In genomic region chr2:172960350-172960749, GRCm38 (mm10) we compare ENCODE assay signal across 28 mouse cellular contexts. TPM values are rescaled to one million over a fixed set of nuclear protein-coding genes. Genes with fewer than 3 reads are reported as not detected.
DNase-seq lines count a peak whose midpoint lies in the region; ATAC-seq and TF ChIP-seq lines count a peak whose summit lies in the region.
"Had no signal": no experiment of that assay in that cellular context is flagged by ENCODE, and none has a peak within 500 bp of the region (broad histone marks: within the 10 kb centered on the region; RNA-seq: fewer than 3 reads in every experiment).

No protein-coding gene starts in this region.

- ATAC-seq in forebrain, postnatal 0 days = no peak
- ATAC-seq in forebrain, embryonic 12.5 days (ENCODE audit: low FRiP score) = no peak
- ATAC-seq in kidney, embryonic 16.5 days (ENCODE audit: low FRiP score, low TSS enrichment) = no peak
- no peak for ATAC-seq in cerebellum, adult (ENCODE audit: insufficient number of reproducible peaks, low FRiP score, low TSS enrichment)
- no peak for ATAC-seq in monocyte, adult 5-6 weeks (replicated peaks; ENCODE audit: insufficient number of reproducible peaks, low FRiP score, low TSS enrichment, poor library complexity, severe bottlenecking)
- ATAC-seq: forebrain, embryonic 16.5 days; inflammation-experienced regulatory T-cells, adult 6 months; midbrain, embryonic 16.5 days had no signal

- TF ChIP-seq POLR2A in testis, adult 2 months (IDR thresholded peaks at IDR 0.05; ENCODE audit: control insufficient read depth, low read depth, low read length) = no peak

- no peak overlapping the region for H3K4me2 ChIP-seq in forebrain, postnatal 0 days (ENCODE audit: low read depth)
- H3K4me2 ChIP-seq in forebrain, embryonic 12.5 days = no peak overlapping the region
- H3K4me2 ChIP-seq in kidney, embryonic 16.5 days (replicated peaks; ENCODE audit: low read depth, low read length) = no peak overlapping the region
- H3K4me2 ChIP-seq: hindbrain, embryonic 13.5 days; lung, embryonic 15.5 days; neural tube, embryonic 15.5 days had no signal

- DNase-seq in forebrain, postnatal 0 days = no peak
- no peak for DNase-seq in kidney, postnatal 14 days
- no peak for DNase-seq in testis, postnatal 14 days (ENCODE audit: low spot score)
- DNase-seq: adrenal gland, postnatal 36 days; cerebellum, adult 11 months; cerebellum, adult 9-11 months; gastrocnemius, postnatal 25 days had no signal

- 93% methylated on average over 3 of the region's 3 CpGs for WGBS in forebrain, postnatal 0 days
- WGBS in forebrain, embryonic 12.5 days = 83% methylated on average over 3 of the region's 3 CpGs
- 82% methylated on average over 3 of the region's 3 CpGs for WGBS in kidney, embryonic 16.5 days

- no peak overlapping the region for H3K4me3 ChIP-seq in forebrain, postnatal 0 days (ENCODE audit: low read depth, low read length)
- H3K4me3 ChIP-seq in forebrain, embryonic 12.5 days (replicated peaks) = no peak overlapping the region
- no peak overlapping the region for H3K4me3 ChIP-seq in kidney, embryonic 16.5 days (ENCODE audit: low read length)
- no peak overlapping the region for H3K4me3 ChIP-seq in testis, adult 2 months (ENCODE audit: control insufficient read depth, low read depth, low read length)
- H3K4me3 ChIP-seq: embryonic facial prominence, embryonic 10.5 days; hindbrain, embryonic 13.5 days; limb, embryonic 10.5 days; lung, embryonic 15.5 days; neural tube, embryonic 15.5 days had no signal

- no peaks in the 10 kb centered on the region for H3K27me3 ChIP-seq in forebrain, postnatal 0 days (ENCODE audit: insufficient read depth, low read length)
- H3K27me3 ChIP-seq in forebrain, embryonic 12.5 days = 0 out of 2 replicates have a peak, but pooled peaks cover 24% of the 10 kb centered on the region
- H3K27me3 ChIP-seq in kidney, embryonic 16.5 days (ENCODE audit: insufficient read depth, low read length) = no peaks in the 10 kb centered on the region
- no peaks in the 10 kb centered on the region for H3K27me3 ChIP-seq in testis, adult 2 months (ENCODE audit: control insufficient read depth, insufficient read depth, low read length)
- H3K27me3 ChIP-seq: hindbrain, embryonic 13.5 days; lung, embryonic 15.5 days; neural tube, embryonic 15.5 days had no signal

- no peak overlapping the region for H3K9ac ChIP-seq in forebrain, postnatal 0 days
- no peak overlapping the region for H3K9ac ChIP-seq in forebrain, embryonic 12.5 days
- no peak overlapping the region for H3K9ac ChIP-seq in kidney, embryonic 16.5 days (replicated peaks; ENCODE audit: low read length)
- H3K9ac ChIP-seq: hindbrain, embryonic 13.5 days; lung, embryonic 15.5 days; neural tube, embryonic 15.5 days had no signal

- H3K27ac ChIP-seq in forebrain, postnatal 0 days (ENCODE audit: low read depth, low read length) = no peak overlapping the region
- no peak overlapping the region for H3K27ac ChIP-seq in forebrain, embryonic 12.5 days
- peak overlapping the region; percentile 57; the same call in 1 of the 2 replicates for H3K27ac ChIP-seq in kidney, embryonic 16.5 days (ENCODE audit: low read length)
- no peak overlapping the region for H3K27ac ChIP-seq in testis, adult 2 months (ENCODE audit: control insufficient read depth, insufficient read depth, low read depth, low read length)
- H3K27ac ChIP-seq: hindbrain, embryonic 13.5 days; lung, embryonic 15.5 days; macrophage; neural tube, embryonic 15.5 days had no signal

- no peaks in the 10 kb centered on the region for H3K9me3 ChIP-seq in forebrain, postnatal 0 days (ENCODE audit: low read length)
- peaks cover 17% of the 10 kb centered on the region; the same call in 1 of the 2 replicates for H3K9me3 ChIP-seq in forebrain, embryonic 12.5 days
- H3K9me3 ChIP-seq in kidney, embryonic 16.5 days (ENCODE audit: low read length) = peaks cover 15% of the 10 kb centered on the region
- H3K9me3 ChIP-seq: limb, embryonic 10.5 days; neural tube, embryonic 15.5 days had no signal

- H3K36me3 ChIP-seq in forebrain, postnatal 0 days (ENCODE audit: insufficient read depth) = no peaks in the 10 kb centered on the region
- H3K36me3 ChIP-seq in forebrain, embryonic 12.5 days (replicated peaks) = no peaks in the 10 kb centered on the region
- H3K36me3 ChIP-seq in kidney, embryonic 16.5 days (ENCODE audit: insufficient read depth, low read length) = 0 out of 2 replicates have a peak, but pooled peaks cover 3% of the 10 kb centered on the region
- no peaks in the 10 kb centered on the region for H3K36me3 ChIP-seq in testis, adult 2 months (ENCODE audit: control insufficient read depth, insufficient read depth, low read length)
- H3K36me3 ChIP-seq: embryonic facial prominence, embryonic 10.5 days; hindbrain, embryonic 13.5 days; lung, embryonic 15.5 days; neural tube, embryonic 15.5 days had no signal

- H3K4me1 ChIP-seq in forebrain, postnatal 0 days (ENCODE audit: insufficient read depth) = no peaks in the 10 kb centered on the region
- H3K4me1 ChIP-seq in forebrain, embryonic 12.5 days = peaks cover 14% of the 10 kb centered on the region
- H3K4me1 ChIP-seq in kidney, embryonic 16.5 days (ENCODE audit: insufficient read depth, low read length) = peaks cover 33% of the 10 kb centered on the region
- peaks cover 3% of the 10 kb centered on the region for H3K4me1 ChIP-seq in testis, adult 2 months (ENCODE audit: control insufficient read depth, insufficient read depth, low read length)

- TF ChIP-seq CTCF in forebrain, postnatal 0 days (IDR thresholded peaks at IDR 0.05; ENCODE audit: low read depth) = 0 out of 2 replicates have a peak, but pooled peaks have one; percentile 6
- TF ChIP-seq CTCF in testis, adult 2 months (IDR thresholded peaks at IDR 0.05; ENCODE audit: control insufficient read depth, insufficient read depth, insufficient replicate concordance, low read depth, low read length) = 0 out of 2 replicates have a peak, but pooled peaks have one; percentile 13

RNA-seq across cellular contexts. Expression of gene Spo11, which starts 17.1 kb away (rescaled TPM):
- 1.1 and 1.3 TPM in 2 replicates for total RNA-seq in forebrain, postnatal 0 days (2014; rRNA removed)
- 0.92 and 1.1 TPM in 2 replicates for polyA plus RNA-seq in forebrain, postnatal 0 days (2015; fragmentation: Nextera tagmentation; extraction: Ambion mirVana)
- polyA plus RNA-seq in forebrain, embryonic 12.5 days (2016; fragmentation: Nextera tagmentation; extraction: Ambion mirVana) = 0.27 and 1.0 TPM in 2 replicates
- 0.05 and 0.23 TPM in 2 replicates for polyA plus RNA-seq in kidney, embryonic 16.5 days (2015; fragmentation: Nextera tagmentation; extraction: Ambion mirVana)
- polyA plus RNA-seq in testis, adult 2 months (2012; rRNA removed) = 64.1 and 88.7 TPM in 2 replicates
- total RNA-seq in monocyte, adult 5-6 weeks (2017) = 2.6 to 8.5 TPM (median 7.4 TPM) in 3 replicates
- total RNA-seq: adrenal gland, adult 18-20 months; adrenal gland, postnatal 36 days; gastrocnemius, postnatal 25 days; heart, adult 8-10 months; heart, postnatal 25 days; layer of hippocampus, postnatal 25 days had no signal
- polyA plus RNA-seq: heart, embryonic 14.5 days; liver, adult 2 months; macrophage had no signal

RNA-seq across cellular contexts. Expression of gene Bmp7, which starts 20.2 kb away (rescaled TPM):
- total RNA-seq in forebrain, postnatal 0 days (2014; rRNA removed) = 17.2 and 21.9 TPM in 2 replicates
- 12.4 and 15.4 TPM in 2 replicates for polyA plus RNA-seq in forebrain, postnatal 0 days (2015; fragmentation: Nextera tagmentation; extraction: Ambion mirVana)
- 9.5 and 13.2 TPM in 2 replicates for polyA plus RNA-seq in forebrain, embryonic 12.5 days (2016; fragmentation: Nextera tagmentation; extraction: Ambion mirVana)
- polyA plus RNA-seq in kidney, embryonic 16.5 days (2015; fragmentation: Nextera tagmentation; extraction: Ambion mirVana) = 39.8 and 49.7 TPM in 2 replicates
- 2.4 and 2.8 TPM in 2 replicates for polyA plus RNA-seq in testis, adult 2 months (2012; rRNA removed)
- total RNA-seq in monocyte, adult 5-6 weeks (2017) = 0.19 to 0.38 TPM in 2 of 3 replicates, not detected in the other
- total RNA-seq: common myeloid progenitor, adult 5-6 weeks had no signal

RNA-seq across cellular contexts. Expression of gene Rae1, which starts 39.6 kb away (rescaled TPM):
- 103 and 108 TPM in 2 replicates for total RNA-seq in forebrain, postnatal 0 days (2014; rRNA removed)
- polyA plus RNA-seq in forebrain, postnatal 0 days (2015; fragmentation: Nextera tagmentation; extraction: Ambion mirVana) = 150 and 161 TPM in 2 replicates
- 122 and 132 TPM in 2 replicates for polyA plus RNA-seq in forebrain, embryonic 12.5 days (2016; fragmentation: Nextera tagmentation; extraction: Ambion mirVana)
- polyA plus RNA-seq in kidney, embryonic 16.5 days (2015; fragmentation: Nextera tagmentation; extraction: Ambion mirVana) = 143 and 146 TPM in 2 replicates
- 76.7 and 77.9 TPM in 2 replicates for polyA plus RNA-seq in testis, adult 2 months (2012; rRNA removed)
- total RNA-seq in monocyte, adult 5-6 weeks (2017) = 40.0 to 48.7 TPM (median 46.6 TPM) in 3 replicates

RNA-seq across cellular contexts. Expression of gene Rbm38, which starts 59.9 kb away (rescaled TPM):
- 5.9 and 6.6 TPM in 2 replicates for total RNA-seq in forebrain, postnatal 0 days (2014; rRNA removed)
- 11.0 and 14.5 TPM in 2 replicates for polyA plus RNA-seq in forebrain, postnatal 0 days (2015; fragmentation: Nextera tagmentation; extraction: Ambion mirVana)
- polyA plus RNA-seq in forebrain, embryonic 12.5 days (2016; fragmentation: Nextera tagmentation; extraction: Ambion mirVana) = 65.0 and 67.6 TPM in 2 replicates
- polyA plus RNA-seq in kidney, embryonic 16.5 days (2015; fragmentation: Nextera tagmentation; extraction: Ambion mirVana) = 35.4 and 37.0 TPM in 2 replicates
- 33.7 and 37.7 TPM in 2 replicates for polyA plus RNA-seq in testis, adult 2 months (2012; rRNA removed)
- total RNA-seq in monocyte, adult 5-6 weeks (2017) = 37.6 to 41.8 TPM (median 37.7 TPM) in 3 replicates

Comparison
In these comparisons a context has a peak if more than half of its experiments do, and no peak if none do; other contexts are left out.
1. RNA of gene Spo11, which starts 17.1 kb away (polyA plus RNA-seq): 64.1 to 88.7 TPM in testis, adult 2 months; 0.92 to 1.1 TPM in forebrain, postnatal 0 days, 0.27 to 1.0 TPM in forebrain, embryonic 12.5 days and 0.05 to 0.23 TPM in kidney, embryonic 16.5 days; every median in the first group is over 10 times any median in the second.